ENCODE assay signal across 34 mouse cellular contexts in the genomic region with DNA sequence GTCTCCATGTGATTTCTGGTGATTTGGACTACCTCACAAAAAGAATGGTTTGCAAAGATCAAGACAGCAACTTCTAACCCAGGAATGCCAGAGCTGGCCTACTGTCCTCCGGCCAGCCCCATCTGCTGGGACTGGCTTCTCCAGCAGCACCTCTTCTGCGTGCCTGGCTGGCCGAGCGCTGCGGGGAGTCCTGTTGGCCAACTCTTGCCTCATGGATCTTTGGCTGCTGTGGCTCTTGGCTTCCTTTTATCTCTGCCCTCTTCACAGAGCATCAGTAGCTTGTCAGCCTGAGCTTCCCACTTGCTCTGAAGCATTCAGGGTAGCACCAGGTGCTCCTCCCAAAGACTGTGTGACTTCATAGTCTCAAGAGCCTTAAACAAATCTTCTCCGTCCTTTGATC. TPM values are rescaled to one million over a fixed set of nuclear protein-coding genes. Genes with fewer than 3 reads are reported as not detected.
DNase-seq lines count a peak whose midpoint lies in the region; ATAC-seq lines count a peak whose summit lies in the region.
"Had no signal": no experiment of that assay in that cellular context is flagged by ENCODE, and none has a peak within 500 bp of the region (broad histone marks: within the 10 kb centered on the region; RNA-seq: fewer than 3 reads in every experiment).

No protein-coding gene starts in this region.

- H3K4me1 ChIP-seq in hindbrain, embryonic 15.5 days (replicated peaks): 0 out of 2 replicates have a peak, but pooled peaks cover 3% of the 10 kb centered on the region
- no peaks in the 10 kb centered on the region for H3K4me1 ChIP-seq in hindbrain, embryonic 12.5 days
- H3K4me1 ChIP-seq: embryonic facial prominence, embryonic 12.5 days; limb, embryonic 10.5 days; limb, embryonic 15.5 days; liver, embryonic 13.5 days; midbrain, embryonic 12.5 days; neural tube, embryonic 12.5 days had no signal

- no peak overlapping the region for H3K4me3 ChIP-seq in hindbrain, embryonic 15.5 days
- no peak overlapping the region for H3K4me3 ChIP-seq in hindbrain, embryonic 12.5 days
- H3K4me3 ChIP-seq: embryonic facial prominence, embryonic 12.5 days; limb, embryonic 10.5 days; limb, embryonic 15.5 days; liver, embryonic 13.5 days; megakaryocyte, embryonic 14.5 days; midbrain, embryonic 12.5 days; myocyte; neural tube, embryonic 12.5 days had no signal

- peak; percentile 79 to 84 for DNase-seq in cerebellum, postnatal 10 days
- no peak for DNase-seq in cerebellum, adult 9-11 months
- DNase-seq in heart, adult 18-20 months: peak; percentile 34 to 62
- DNase-seq in heart, postnatal 4 days: no peak
- DNase-seq: adrenal gland, adult 2 months; B cell, adult 2 months; cerebellum, adult 9-10 months; embryo, embryonic 11 days; gastrocnemius, postnatal 36 days; kidney, adult 8-10 months; kidney, postnatal 4 days; liver, embryonic 13.5 days; lung, adult 18-20 months; lung, postnatal 4 days; right cerebral cortex, postnatal 4 days; thymus, adult 18-20 months; thymus, postnatal 25 days had no signal

- no peaks in the 10 kb centered on the region for H3K27me3 ChIP-seq in hindbrain, embryonic 15.5 days
- H3K27me3 ChIP-seq in hindbrain, embryonic 12.5 days: no peaks in the 10 kb centered on the region
- H3K27me3 ChIP-seq: embryonic facial prominence, embryonic 12.5 days; limb, embryonic 15.5 days; liver, embryonic 13.5 days; megakaryocyte, embryonic 14.5 days; midbrain, embryonic 12.5 days; neural tube, embryonic 12.5 days had no signal

- no peak overlapping the region for H3K9ac ChIP-seq in hindbrain, embryonic 15.5 days
- H3K9ac ChIP-seq in hindbrain, embryonic 12.5 days: no peak overlapping the region
- H3K9ac ChIP-seq: embryonic facial prominence, embryonic 12.5 days; limb, embryonic 15.5 days; liver, embryonic 13.5 days; midbrain, embryonic 12.5 days; neural tube, embryonic 12.5 days had no signal

- WGBS in hindbrain, embryonic 15.5 days: 90% methylated on average over 6 of the region's 6 CpGs
- over 99% methylated on average over 6 of the region's 6 CpGs for WGBS in hindbrain, embryonic 12.5 days

- H3K4me2 ChIP-seq in hindbrain, embryonic 15.5 days: no peak overlapping the region
- no peak overlapping the region for H3K4me2 ChIP-seq in hindbrain, embryonic 12.5 days (replicated peaks)
- H3K4me2 ChIP-seq: embryonic facial prominence, embryonic 12.5 days; heart, embryonic 11.5 days; limb, embryonic 15.5 days; liver, embryonic 13.5 days; midbrain, embryonic 12.5 days; neural tube, embryonic 12.5 days had no signal

- H3K36me3 ChIP-seq in hindbrain, embryonic 15.5 days: peaks cover 41% of the 10 kb centered on the region
- H3K36me3 ChIP-seq in hindbrain, embryonic 12.5 days: peaks cover 71% of the 10 kb centered on the region

- ATAC-seq in hindbrain, embryonic 15.5 days (ENCODE audit: low FRiP score, low read depth): no peak
- no peak for ATAC-seq in hindbrain, embryonic 12.5 days (ENCODE audit: low FRiP score)
- ATAC-seq: forebrain, embryonic 14.5 days; intestine, embryonic 16.5 days; lung, postnatal 0 days had no signal

- no peaks in the 10 kb centered on the region for H3K9me3 ChIP-seq in hindbrain, embryonic 15.5 days
- no peaks in the 10 kb centered on the region for H3K9me3 ChIP-seq in hindbrain, embryonic 12.5 days (replicated peaks)
- H3K9me3 ChIP-seq: embryonic facial prominence, embryonic 12.5 days; limb, embryonic 10.5 days; limb, embryonic 15.5 days; liver, embryonic 13.5 days; megakaryocyte, embryonic 14.5 days; midbrain, embryonic 12.5 days; neural tube, embryonic 12.5 days had no signal

- peak overlapping the region; percentile 34; the same call in 1 of the 2 replicates for H3K27ac ChIP-seq in hindbrain, embryonic 15.5 days (replicated peaks)
- H3K27ac ChIP-seq in hindbrain, embryonic 12.5 days: no peak overlapping the region
- H3K27ac ChIP-seq: embryonic facial prominence, embryonic 12.5 days; kidney, postnatal 0 days; limb, embryonic 10.5 days; limb, embryonic 15.5 days; liver, embryonic 13.5 days; midbrain, embryonic 12.5 days; neural tube, embryonic 12.5 days; stomach, postnatal 0 days had no signal

RNA-seq across cellular contexts. Expression of gene Ttc9b, which starts 25.5 kb away (rescaled TPM):
- total RNA-seq in heart, adult 18-20 months (2021): not detected
- not detected for total RNA-seq in heart, postnatal 4 days (2021)
- 80.0 and 88.8 TPM in 2 replicates for polyA plus RNA-seq in hindbrain, embryonic 15.5 days (2015; fragmentation: Nextera tagmentation; extraction: Ambion mirVana)
- polyA plus RNA-seq in hindbrain, embryonic 12.5 days (2016; fragmentation: Nextera tagmentation; extraction: Ambion mirVana): 19.7 and 20.4 TPM in 2 replicates
- total RNA-seq: adrenal gland, adult 2 months; gastrocnemius, postnatal 36 days had no signal
- polyA plus RNA-seq: heart, embryonic 11.5 days; heart, postnatal 0 days; kidney, postnatal 0 days; lung, postnatal 0 days; spleen, adult 2 months had no signal

RNA-seq across cellular contexts. Expression of gene Akt2, which starts 36.8 kb away (rescaled TPM):
- total RNA-seq in heart, adult 18-20 months (2021): 100 to 1,000 TPM; 168 to 200 TPM
- 100 to 1,000 TPM; 158 to 164 TPM for total RNA-seq in heart, postnatal 4 days (2021)
- polyA plus RNA-seq in hindbrain, embryonic 15.5 days (2015; fragmentation: Nextera tagmentation; extraction: Ambion mirVana): 66.3 and 74.2 TPM in 2 replicates
- polyA plus RNA-seq in hindbrain, embryonic 12.5 days (2016; fragmentation: Nextera tagmentation; extraction: Ambion mirVana): 85.0 and 90.5 TPM in 2 replicates

RNA-seq across cellular contexts. Expression of gene Map3k10, which starts 46.2 kb away (rescaled TPM):
- 10 to 100 TPM; 19.1 to 21.7 TPM for total RNA-seq in heart, adult 18-20 months (2021)
- 10 to 100 TPM; 16.7 TPM for total RNA-seq in heart, postnatal 4 days (2021)
- polyA plus RNA-seq in hindbrain, embryonic 15.5 days (2015; fragmentation: Nextera tagmentation; extraction: Ambion mirVana): 20.8 and 21.0 TPM in 2 replicates
- 18.8 and 19.8 TPM in 2 replicates for polyA plus RNA-seq in hindbrain, embryonic 12.5 days (2016; fragmentation: Nextera tagmentation; extraction: Ambion mirVana)

Comparison
In these comparisons a context has a peak if more than half of its experiments do, and no peak if none do; other contexts are left out.
1. DNase-seq: peak in cerebellum, postnatal 10 days (2 of 2) and heart, adult 18-20 months (2 of 2); none in cerebellum, adult 9-11 months (single experiment) and heart, postnatal 4 days (single experiment).